Mouse (Mus musculus): ENCODE data around the gene Gm14525.
"Not testable (repeated sequence)": the region's sequence is repeated elsewhere in the genome, so short reads cannot be mapped to it uniquely, and the experiment has no call there.

The Gm14525 gene

GRCm38 (mm10) chrX:26702538-26702937, at the start of gene Gm14525:
Gene Gm14525 (minus strand): TSS chrX:26702638.
- not testable (repeated sequence) for DNase-seq

Data from B cell, adult 2 months (primary cell).